Mouse (Mus musculus): ENCODE measurements around the gene Ccdc121.

The Ccdc121 gene

DNA sequence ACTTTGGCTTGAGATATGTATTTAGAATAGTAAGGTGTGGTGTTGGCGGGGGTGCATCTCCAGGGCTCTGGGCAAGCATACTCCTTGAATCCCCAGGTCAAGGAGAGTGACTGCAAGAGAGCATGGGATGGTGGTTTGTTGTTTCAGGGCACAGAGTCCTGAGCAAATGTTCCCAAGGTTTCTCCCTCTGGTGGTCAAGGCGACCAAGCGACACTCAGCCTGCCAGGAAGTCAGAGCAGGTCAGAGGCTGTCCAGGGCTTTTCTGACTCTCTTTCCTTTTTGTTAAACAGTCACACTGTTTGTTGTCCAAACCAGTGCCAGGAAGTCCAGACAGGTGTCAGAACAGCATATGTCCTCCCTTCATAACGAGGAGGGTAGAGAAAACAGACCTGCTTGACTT is at the start of gene Ccdc121:
Ccdc121 (minus strand) TSS at position 145 of the 400 bp plus-strand sequence.
- DNase-seq (ENCODE audit: low spot score in 2 of 2) = no peak

DNA sequence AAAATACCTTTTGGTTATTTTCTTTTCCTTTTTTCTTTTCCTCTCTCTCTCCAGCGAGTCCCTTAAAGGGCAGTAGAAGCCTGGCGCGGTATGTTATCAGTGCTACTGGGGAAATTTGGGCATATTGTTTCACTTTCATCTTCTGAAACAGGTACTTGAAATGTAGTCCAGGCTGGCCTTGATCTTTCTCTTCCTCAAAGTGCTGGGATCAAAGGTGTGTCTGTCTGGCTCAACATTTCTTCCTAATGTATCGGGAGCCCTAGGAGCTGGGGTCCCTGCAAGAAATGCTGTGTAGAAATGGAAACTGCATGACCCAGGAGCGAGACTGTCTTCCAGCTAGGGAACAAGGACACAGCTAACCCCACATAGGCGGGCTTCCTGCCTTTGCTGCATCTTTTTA is 49.1 kb upstream of the Ccdc121 start:
- no peak for DNase-seq (ENCODE audit: low spot score in 2 of 2)

DNA sequence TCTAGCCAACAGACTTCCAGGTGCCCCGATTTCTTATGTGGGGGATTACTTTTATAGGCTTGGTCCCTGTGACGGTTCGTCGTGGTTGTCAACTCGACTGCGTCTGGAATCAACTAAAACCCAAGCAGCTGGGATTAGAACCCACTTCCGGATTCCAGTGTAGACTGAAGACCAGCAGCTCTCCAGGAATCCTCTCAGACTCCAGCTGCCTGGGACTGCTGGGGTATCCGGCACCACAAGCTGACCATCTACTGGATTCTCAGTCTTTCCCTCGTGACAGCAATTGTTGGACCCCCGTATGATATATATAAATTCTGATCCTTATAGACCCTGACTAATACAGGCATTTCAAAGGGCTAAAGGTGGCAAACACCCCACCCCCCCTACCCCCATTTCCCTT is 48.4 kb upstream of the Ccdc121 start:
- DNase-seq (ENCODE audit: low spot score in 2 of 2) = no peak

DNA sequence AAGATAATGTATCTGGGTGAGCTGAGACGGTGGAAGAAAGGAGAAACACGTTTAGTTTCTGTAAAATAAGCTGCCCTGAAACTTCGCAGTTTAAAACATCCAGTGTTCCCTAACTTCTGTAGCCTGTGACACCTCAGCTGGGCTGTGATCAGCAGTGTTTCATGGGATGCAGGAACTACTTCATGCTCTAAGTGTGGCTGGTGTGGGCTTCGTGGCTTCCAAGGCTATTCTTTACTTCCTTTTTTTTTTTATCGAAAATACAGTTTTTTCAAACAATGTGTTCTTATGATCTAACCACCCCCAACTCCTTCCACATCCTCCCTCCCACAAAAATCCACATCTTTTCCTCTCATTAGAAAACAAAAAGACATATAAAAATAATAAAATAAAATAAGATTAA is 44.2 kb upstream of the Ccdc121 start:
- DNase-seq (ENCODE audit: low spot score in 2 of 2) = no peak

DNA sequence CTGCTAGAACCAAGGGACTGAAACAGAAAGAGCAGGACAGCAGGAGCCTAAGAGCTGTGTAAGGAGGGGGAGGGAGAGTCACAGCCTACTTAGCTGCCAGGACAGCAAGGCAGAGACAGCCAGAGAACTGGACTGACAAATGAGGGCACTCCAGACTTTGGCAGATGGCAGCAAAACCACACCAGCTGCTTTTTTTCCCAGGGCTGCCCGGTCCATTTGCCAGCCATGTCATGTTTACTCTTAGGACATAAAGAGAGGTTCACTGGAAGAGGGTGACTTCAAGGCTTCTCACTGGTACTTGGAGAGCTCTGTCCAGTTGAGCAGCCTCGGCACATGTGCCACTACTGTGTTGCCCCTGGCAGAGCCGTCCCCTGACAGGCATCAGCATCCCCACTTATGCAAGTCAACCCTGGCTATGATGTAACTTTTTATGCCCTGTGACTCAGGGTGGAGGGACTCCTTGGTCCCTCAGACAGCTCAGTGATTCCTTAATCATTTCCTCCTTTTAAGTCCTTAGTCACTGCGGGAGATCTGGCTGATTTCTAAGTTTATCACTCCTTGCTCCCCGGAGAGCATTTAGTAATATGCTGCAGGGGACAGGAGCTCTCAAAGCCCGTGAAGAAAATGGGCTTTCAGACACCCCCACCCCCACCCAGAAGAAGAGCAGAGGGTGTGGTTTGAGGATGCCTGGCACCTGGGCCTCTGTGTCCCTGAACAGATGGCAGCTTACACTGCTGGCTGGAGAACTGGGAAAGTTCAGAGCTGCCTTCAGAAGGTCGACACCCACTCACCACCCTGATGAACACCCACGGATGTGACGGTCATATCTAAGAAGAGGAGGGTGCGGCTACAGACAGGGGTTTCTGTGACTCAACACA is 41.5 kb upstream of the Ccdc121 start:
- DNase-seq (ENCODE audit: low spot score in 2 of 2) = no peak

DNA sequence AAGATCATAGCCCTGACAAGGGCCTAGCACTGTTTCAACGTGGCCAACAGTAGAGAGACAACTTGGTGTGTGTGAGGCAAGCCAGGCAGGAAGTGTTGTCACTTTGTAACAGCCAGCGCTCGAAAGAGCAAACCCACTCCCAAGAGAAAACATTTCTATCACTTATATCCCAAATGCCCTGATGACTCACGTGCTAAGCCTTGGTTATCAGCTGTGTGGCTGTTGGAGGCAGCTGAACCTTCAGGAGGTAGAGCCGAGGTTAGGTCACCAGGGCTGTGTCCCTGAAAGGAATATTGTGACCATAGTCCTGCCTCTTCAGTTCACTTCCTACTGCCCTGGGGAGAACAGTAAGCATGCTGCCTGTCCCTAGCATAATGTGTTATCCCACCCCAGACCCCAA is 39.6 kb upstream of the Ccdc121 start:
- no peak for DNase-seq (ENCODE audit: low spot score in 2 of 2)

DNA sequence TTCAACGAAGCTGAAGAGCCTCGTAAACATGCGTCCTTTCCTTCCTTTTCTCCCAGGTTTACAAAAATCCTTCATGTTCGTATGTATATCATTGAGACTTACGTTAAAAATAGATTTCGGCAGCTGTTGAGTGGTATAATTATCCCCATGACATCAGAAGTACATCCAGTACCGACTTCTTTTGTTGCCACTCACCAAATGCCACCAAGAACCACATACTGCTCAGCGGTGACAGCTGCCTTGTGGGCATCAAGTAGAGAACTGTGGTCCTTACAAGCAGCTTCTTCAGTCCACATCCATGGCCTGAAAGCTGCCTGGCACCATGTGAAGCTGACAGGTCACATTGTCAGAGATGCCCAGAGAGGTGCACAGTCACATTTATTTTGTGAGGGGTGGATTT is 38.7 kb upstream of the Ccdc121 start:
- DNase-seq (ENCODE audit: low spot score in 2 of 2) = no peak

DNA sequence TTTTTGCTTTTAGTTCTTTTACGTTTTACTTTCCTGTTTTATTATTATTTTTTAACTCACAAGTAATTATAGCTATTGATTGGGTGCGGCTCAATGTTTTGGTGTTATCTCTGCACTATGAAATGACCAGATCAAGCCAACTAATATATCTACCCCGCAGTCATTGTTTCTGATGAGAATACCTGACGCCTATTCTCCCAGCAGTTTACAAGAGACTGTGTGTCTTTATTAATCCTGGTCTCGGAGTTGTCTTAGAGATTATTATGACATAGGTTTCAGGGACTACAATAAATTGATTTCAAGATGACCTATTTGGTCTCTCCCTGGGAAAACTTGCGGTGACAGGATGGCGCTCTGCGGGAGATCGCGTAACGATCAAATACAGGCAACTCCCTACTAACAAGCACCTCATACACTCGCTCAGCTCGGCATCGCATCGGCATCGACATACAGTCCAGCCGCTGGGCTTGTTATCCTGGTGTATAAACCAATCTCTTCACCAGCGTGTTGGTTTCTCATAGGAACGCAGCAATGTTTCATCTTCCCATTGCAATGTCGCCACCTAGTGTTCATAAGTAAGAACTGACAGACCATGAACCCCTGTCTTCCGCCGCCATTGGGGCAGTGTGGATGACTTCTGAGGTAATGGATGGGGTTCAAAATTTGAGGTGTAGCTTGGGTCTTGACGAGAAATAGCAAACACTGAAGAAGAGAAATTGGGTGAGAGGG is 34.0 kb upstream of the Ccdc121 start:
- DNase-seq (ENCODE audit: low spot score in 2 of 2) = peak; percentile 44 to 63

DNA sequence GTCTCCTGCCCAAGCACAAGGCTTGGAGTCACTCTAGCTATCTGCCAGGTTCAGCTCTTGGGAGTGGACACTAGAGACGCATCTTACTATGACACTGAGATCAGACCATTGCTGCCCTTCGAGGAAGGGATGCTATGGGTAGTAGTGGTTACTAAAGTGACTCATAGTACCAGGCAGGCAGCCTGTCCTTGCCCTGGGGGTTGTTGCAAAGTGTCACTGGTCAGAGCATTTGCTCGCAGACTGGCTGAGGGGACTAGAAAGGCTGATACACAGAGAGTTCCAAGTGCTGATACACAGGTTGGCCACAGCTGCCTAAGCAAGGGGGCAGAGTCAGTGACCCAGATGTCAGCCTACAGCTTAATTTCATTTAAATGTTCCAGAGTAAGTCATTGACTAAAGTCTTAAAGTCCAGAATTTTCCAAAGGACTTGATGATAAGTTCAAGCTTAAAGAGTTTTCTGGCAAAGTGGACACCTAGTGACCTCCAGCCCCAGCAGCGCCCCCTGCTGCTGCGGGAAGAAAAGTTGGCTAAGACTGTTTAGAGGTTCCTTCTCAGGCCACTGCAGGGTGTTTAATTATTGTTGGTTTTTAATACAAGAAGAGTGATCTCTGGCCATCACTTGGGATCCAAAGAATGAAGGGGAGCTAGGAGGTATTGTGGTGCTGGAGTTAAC is 32.6 kb upstream of the Ccdc121 start:
- no peak for DNase-seq (ENCODE audit: low spot score in 2 of 2)

DNA sequence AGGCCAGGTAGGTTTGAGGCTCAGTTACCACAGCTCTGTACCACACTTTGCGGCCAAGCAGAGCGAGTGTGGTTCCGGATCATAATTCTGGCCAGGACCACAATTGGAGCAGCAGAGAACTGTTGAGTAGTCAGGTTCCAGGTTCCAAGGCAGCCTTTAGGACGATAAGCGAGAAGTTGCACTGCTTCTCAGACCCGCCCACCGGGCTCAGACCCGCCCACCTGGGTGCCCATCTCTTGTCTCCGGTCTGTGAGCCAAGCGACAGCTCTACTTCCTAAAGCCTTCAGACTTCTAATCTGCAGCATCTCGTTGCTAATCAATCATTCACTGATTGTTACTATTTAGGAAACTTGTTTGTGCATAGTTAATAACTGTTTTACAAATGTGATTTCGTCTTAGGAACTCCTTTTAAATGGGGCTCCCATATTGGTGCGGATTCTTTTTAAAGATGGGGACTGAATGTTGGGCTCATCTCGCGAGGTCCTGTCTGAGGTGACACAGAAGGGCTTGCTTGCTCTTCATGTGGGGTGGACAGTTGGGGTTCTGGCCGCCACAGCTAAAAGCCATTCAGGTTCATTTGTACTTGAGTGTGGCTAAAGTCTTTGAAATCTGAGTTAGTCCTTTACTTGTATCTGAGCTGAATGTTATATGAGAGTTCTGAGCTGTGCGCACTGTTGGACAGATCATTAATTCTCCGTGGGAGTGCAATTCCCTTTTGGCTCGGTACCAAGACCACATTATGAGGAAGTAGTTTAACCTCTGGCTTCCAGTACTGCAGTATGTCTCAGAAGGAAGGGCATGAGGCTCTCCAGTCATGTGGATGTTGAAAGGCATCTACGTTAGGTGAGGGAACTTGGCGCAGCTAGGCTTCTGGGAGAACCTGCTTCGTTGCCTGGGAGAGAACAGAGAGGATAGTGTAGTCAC is 28.9 kb upstream of the Ccdc121 start:
- DNase-seq (ENCODE audit: low spot score in 2 of 2) = no peak

DNA sequence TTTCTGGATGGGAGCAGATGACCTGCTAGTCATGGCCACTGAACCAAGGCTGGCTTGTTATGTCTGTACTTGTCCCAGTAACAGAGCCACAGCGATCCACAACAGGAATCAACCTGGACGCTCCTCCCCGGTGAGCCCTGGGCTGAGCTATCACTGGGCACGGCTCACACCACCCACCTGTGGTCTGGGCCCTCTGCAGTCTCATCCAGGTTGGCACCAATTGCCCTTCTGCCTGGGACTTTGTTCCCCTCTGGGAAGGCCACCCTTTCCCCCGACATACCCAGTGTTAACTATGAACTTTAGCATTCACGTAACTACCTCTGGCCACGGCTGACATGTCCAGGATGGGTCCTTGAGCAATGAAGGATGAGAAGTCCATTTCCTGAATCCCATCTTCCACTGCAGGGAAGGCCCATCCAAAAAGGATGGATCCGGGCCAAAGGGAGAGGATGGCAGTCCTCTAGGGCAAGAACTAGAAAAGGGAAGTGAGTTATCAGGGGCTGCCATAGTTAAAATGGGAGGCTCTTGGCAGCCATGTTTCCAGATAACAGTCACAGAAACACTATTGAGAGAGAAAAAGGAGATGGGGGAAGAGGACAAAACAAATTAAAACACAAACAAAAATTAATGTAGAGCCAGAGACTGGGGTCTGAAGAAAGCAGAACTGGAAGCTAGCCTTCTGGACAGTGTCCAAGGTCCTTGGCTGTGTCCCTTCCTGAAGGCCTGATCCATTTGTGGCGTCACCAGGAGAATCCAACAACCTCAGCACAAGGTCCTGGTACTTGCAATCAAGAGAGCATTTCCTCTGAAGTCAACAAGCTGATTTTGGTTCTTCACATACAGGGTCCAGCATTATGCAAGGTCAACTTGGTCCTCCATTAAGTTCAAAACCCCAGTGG is 26.6 kb upstream of the Ccdc121 start:
- DNase-seq (ENCODE audit: low spot score in 2 of 2) = no peak

DNA sequence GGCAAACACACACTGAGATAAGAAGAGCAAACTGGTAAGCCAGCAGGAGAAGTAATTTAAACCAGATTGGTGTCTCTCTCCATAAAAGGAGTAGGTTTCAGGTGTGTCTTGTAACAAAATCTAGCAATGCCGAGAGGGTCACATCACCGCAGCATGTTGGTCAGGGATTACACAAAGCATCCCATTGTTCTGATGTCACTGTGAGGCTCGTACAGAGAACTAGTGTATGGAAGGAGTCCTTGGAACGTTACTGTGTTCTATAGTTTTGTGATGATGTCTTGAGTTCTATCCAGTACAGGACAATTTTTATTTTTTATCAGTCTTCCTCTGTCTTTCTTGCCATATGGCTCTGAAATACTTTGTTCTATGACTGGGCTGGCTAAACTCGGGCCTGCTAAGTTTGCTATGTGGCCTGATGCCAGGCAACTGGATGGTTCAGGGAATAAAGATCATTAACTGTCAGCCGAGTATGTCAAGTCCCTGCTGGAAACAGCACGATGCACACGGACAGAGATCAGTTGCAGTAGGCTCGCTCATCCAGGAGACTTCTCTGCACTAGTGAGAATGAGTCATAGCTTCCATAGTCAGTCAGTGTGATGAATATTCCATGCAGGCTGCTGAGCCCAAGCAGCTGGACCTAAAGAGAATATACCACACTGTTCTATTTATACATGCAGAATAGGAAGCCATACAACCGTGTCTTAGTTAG is 24.1 kb upstream of the Ccdc121 start:
- no peak for DNase-seq (ENCODE audit: low spot score in 2 of 2)

DNA sequence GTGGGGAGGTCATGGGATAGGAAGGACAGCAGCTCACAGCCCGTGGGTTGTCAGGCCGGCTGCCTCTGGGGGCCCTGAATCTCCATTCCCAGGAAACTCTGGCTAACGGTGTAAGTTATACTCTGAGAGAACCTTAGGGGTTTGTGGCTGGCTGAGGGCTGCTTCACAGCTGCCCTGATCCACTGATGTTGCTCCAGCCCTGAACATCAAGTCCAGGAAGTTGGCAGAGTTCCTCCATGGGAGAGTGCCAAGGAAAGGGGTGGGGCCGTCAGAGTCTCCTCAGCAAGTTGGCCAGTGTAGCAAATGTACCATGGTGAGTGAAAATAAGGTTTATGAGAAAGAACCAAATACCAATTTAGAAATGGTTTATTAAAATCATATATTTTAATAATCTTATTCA is 18.1 kb upstream of the Ccdc121 start:
- peak; percentile 49 to 52 for DNase-seq (ENCODE audit: low spot score in 2 of 2)

DNA sequence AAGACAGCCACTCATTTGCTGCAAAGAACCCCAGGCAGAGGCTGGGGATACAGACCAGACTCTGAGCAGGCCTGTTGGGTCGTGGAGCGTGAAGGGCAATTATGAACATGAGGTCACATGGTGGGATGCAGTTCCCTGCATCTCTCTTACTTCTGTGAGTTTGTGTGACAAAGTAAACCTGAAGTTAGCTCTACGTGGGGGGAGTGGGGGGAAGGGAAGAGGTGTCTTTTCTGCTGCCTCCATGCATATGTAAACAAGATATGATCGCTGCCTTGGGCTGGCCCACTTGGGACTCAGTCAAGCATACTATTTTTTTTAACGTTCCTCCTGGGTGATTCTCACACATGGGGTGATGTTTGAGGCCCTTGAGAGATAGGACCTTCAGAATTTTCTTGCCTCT is 14.7 kb upstream of the Ccdc121 start:
- no peak for DNase-seq (ENCODE audit: low spot score in 2 of 2)

DNA sequence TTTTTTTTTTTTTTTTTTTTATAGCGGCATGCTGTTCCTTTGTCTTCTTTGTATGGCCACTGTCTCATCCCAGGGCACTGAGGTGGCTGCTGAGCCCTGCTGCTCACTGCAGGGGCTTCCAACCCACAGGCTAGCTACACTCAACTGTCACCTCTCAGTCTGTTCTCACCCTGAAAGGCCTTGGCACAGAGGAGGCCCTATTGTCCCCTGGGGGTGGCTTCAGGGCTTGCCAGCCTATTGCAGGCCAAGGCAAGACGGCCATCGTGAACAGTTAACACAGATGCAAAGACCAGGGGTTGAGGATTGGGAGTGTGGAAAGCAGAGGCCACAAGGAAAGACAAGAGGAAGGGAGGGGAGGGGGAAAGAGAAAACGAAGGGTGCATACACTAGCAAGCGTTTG is 12.6 kb upstream of the Ccdc121 start:
- DNase-seq (ENCODE audit: low spot score in 2 of 2) = no peak

DNA sequence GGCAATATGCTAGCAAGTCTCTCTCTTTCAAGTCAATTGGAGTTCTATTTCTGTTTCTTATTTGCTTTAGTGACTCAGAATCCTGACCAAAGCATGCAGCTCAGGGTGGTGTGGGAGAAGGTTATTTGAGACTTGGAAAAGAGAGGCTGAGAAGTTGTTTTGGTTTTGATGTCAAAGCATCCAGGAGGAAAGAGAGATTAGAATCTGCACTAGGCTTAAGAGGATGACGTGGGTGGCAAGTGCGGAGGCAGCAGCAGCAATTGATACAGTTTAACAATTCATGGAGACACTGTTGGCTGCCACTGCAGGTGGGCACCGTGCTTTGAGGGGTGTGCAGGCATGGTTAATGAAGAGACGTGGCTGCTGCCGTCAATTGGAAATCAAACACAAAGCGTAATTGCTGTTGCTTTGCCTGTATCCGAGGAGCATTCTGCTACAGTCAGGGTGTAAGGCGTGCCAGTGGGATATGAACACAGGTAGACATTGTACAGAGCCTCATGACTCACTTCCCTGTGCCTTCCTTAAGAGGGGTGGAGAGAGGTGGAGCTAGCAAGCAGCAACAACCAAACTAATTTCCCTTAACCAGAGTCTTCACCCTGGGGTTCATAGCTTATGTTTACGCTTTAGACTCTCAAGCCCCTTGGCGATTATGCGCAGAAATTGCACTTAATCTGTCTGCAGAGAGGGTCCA is 10.3 kb upstream of the Ccdc121 start:
- DNase-seq (ENCODE audit: low spot score in 2 of 2) = no peak

DNA sequence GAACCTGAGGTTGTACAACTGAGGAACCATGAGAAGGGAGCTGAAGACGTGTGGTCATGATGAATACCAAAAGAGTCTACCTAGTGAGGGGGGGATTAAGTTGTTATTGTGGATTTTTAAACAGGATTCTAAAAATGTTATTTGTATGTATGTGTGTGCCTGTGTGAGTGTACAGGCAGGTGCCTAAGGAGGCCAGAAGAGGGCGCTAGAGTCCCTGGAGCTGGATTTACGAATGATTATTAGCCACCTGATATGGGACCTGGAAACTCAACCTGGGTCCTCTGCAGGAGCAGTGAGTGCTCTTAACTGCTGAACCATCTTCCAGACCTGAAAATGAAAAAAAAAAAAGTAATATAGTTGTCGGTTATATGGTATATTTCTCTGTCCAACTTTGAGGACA is 7.9 kb upstream of the Ccdc121 start:
- DNase-seq (ENCODE audit: low spot score in 2 of 2) = no peak

DNA sequence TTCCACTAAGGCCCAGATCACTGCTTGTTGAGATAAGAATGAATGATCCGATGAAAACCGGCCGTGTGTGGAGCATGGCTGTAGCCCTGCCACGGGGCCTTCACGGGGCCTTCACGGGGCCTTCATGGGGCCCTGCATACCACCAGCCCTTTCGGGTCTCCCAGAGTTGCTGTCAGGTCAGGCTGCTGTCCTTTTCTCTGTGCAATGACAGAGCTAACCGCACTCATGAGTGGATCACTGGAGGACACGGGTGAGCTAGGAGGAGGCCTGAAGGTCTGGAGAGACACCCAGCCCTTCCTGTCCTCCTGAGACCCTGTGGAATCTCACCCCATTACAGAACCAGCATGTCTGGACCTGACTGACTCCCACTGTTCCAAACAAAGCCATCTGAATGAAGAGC is 6.8 kb upstream of the Ccdc121 start:
- no peak for DNase-seq (ENCODE audit: low spot score in 2 of 2)

DNA sequence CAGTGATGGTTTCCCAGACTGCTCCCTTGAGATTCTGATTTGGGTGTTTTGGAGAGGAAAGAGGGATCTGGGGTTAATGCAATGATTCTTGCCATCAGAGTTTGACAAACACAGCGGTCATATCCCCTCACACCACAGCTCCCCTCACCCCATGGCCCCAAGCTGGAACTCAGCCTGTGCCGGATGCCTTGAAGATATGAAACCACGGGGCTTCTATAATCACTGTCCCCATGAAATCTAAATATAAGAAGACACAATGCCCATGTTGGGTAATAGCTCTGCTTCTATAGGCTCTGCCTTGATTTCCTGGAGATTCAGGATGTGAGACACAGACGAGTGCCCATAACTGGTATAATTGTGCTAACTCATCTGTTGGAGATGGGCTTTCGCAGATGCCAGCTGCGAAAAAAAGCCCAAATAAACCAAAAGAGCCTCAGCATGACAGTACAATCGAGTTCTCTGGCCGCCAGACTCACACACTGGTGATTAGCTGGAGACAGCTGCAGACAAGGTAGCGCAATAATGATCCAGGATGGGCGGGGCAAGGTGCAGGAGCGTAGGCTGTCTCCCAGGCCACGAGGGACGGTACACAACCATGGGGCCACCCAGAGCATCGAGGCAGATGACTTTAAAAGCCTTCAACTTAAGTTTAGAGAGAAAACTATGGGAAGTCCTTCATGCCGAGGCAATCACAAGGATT is 1.3 kb upstream of the Ccdc121 start:
- no peak for DNase-seq (ENCODE audit: low spot score in 2 of 2)
